Mouse (Mus musculus) liver, embryonic 14.5 days (tissue): Measurements from ENCODE around the gene Hmbs.

ENCODE experiments used
- CTCF ChIP-seq: IDR thresholded peaks from 2 replicates; pipeline ENCODE4 v1.5.1; 2016; ENCODE audit warnings: antibody characterized with exemption, low read depth, control low read depth
- EP300 ChIP-seq: IDR thresholded peaks from 2 replicates; pipeline ENCODE4 v1.6.1; 2016; ENCODE audit warnings: antibody characterized with exemption, low read depth

DNA sequence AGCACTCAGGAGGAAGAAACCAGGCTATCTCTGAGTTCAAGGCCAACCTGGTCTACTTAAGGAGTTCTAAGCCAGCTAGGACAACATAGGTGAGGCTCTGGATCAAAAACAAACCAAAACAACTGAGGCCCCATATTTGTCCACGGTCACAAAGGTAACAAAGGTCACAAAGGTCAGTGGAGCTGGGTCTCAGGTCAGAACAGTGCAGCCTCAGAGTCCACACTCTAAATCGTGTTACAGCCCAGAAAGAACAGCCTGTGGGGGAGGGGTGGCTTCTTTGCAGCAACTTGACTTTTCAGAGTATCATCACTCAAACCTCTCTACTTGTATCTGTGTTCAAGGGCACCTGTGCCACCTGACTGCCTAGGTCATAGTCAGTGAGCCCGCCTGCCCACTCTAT, 34.3 kb downstream of the Hmbs start:
- no peak for TF ChIP-seq CTCF
- TF ChIP-seq EP300: no peak
